Mouse (Mus musculus) megakaryocyte, embryonic 14.5 days (primary cell): ENCODE data around the gene 3110082I17Rik.

Experiments
- FLI1 ChIP-seq: IDR thresholded peaks from 2 replicates; pipeline ENCODE4 v1.6.1; 2012; ENCODE audit warnings: low read length, inconsistent platforms, mixed read lengths
- GATA1 ChIP-seq: IDR thresholded peaks from 3 replicates; pipeline ENCODE4 v1.6.1; 2012; ENCODE audit warnings: mixed read lengths, low read length, inconsistent platforms, borderline replicate concordance

GRCm38 (mm10) chr5:139427989-139428388 lies 32.3 kb downstream of the 3110082I17Rik start:
- TF ChIP-seq GATA1, result no peak
- no peak for TF ChIP-seq FLI1
